Mouse (Mus musculus): Measurements from ENCODE around the gene Cfap73.

Cfap73 gene

DNA sequence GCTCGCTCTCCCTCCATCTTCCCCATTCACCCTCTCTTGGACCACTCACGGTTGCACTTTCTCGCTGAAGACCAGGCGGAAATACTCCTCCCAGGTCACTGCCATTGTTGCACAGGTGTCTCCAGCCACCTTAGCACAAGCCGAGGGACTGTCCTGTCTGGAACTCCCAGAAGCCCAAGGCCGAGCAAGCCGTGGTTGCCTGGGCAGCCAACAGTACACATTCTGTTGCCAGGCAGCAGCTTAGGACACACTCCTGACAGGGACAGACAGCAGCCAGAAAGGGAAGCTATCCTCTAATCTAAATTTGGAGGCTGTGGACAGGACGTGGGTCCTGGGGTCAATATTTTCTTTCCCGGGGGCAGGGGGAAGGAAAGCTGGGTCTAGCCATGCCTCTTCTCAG lies at the start of gene Cfap73:
Cfap73 (minus strand) TSS at position 105 of the 400 bp plus-strand sequence.
- H3K27me3 ChIP-seq (ENCODE audit: insufficient read depth, low read length) = peaks cover 27% of the 10 kb centered on the region
- H3K9me3 ChIP-seq (ENCODE audit: low read length) = peaks cover 13% of the 10 kb centered on the region
- peaks cover 4% of the 10 kb centered on the region for H3K36me3 ChIP-seq (ENCODE audit: insufficient read depth, low read length)
- TF ChIP-seq NANOG (IDR thresholded peaks at IDR 0.05; ENCODE audit: borderline replicate concordance, low read length) (no peak), POU5F1 (IDR thresholded peaks at IDR 0.05; ENCODE audit: borderline replicate concordance, low read length) (no peak), CTCF (conservative IDR thresholded peaks at IDR 0.05; ENCODE audit: low read length) (no peak)
- H3K4me1 ChIP-seq (replicated peaks; ENCODE audit: low read depth, low read length) = peaks cover 30% of the 10 kb centered on the region
- H3K4me3 ChIP-seq (replicated peaks; ENCODE audit: low read length) = no peak within 1 kb of the TSS

DNA sequence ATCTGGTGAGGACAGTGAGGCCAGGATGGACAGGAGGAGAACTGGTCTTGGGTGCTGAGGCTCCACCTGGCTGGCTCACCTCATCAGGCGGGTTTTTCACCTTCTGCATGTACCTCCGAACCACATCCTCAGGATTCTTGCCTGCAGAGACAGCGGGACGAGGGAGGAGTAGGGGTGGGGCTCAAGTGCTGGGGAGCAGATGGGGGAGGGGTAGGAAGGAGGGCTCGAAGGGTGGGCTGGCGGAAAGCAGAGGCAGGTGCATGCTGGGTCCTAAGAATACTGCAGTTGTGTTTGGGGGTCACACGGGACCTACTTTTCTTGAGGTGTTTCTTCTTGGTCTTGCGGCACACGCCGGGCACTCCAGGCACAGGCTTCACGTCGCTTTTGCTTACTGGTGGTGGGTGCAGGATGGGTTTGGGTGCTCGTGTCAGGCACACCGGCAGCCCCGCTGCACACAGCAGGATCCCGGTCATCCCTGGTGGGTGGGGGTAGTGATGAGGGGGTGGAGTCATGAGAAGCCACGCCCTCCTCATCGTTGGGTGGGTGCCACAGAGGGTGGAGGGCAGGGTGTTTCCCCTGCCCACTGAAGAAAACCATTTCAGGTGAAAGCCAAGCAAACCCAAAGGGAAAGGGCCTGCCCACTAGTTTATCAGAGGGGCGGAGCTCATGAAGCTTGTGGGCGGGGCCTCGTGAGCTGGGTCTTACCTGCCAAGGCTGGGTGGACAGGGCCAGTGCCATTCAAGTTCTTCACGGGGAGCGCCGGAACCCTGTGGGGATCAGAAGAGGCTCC lies 49.1 kb upstream of the Cfap73 start:
- no peak for TF ChIP-seq CTCF (conservative IDR thresholded peaks at IDR 0.05; ENCODE audit: low read length)
- no peak for TF ChIP-seq NANOG (IDR thresholded peaks at IDR 0.05; ENCODE audit: borderline replicate concordance, low read length)
- no peak for TF ChIP-seq POU5F1 (IDR thresholded peaks at IDR 0.05; ENCODE audit: borderline replicate concordance, low read length)
- H3K4me3 ChIP-seq (replicated peaks; ENCODE audit: low read length) = peak overlapping the region; percentile 81
- peaks cover 4% of the 10 kb centered on the region for H3K9me3 ChIP-seq (ENCODE audit: low read length)
- H3K27me3 ChIP-seq (ENCODE audit: insufficient read depth, low read length) = 0 out of 2 replicates have a peak, but pooled peaks cover 3% of the 10 kb centered on the region
- H3K36me3 ChIP-seq (ENCODE audit: insufficient read depth, low read length) = peaks cover 14% of the 10 kb centered on the region
- peaks cover 80% of the 10 kb centered on the region for H3K4me1 ChIP-seq (replicated peaks; ENCODE audit: low read depth, low read length)

DNA sequence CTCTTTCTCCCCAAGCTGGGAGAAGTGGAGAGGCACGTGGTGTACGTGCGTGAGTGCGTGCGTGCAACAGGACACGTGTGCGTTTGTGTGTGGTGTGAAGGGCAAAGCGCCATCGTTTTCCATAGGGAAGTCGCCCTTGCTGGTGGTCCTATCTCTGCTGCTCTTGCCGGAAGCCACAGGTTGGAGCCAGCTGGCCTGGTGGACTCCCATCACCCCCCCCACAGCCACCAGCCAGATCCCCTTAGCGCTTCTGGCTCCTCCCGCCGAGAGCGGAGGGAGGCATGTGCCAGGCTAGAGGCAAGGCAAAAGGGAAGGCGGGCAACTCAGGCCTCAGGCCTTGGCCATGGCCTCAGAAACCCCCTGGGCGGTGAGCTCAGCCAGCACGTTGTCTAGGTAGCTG lies 46.9 kb upstream of the Cfap73 start:
- Histone ChIP-seq H3K4me3 (replicated peaks; ENCODE audit: low read length) (peak overlapping the region; percentile 81), H3K27me3 (ENCODE audit: insufficient read depth, low read length) (0 out of 2 replicates have a peak, but pooled peaks cover 3% of the 10 kb centered on the region), H3K4me1 (replicated peaks; ENCODE audit: low read depth, low read length) (peaks cover 77% of the 10 kb centered on the region), H3K36me3 (ENCODE audit: insufficient read depth, low read length) (peaks cover 14% of the 10 kb centered on the region), H3K9me3 (ENCODE audit: low read length) (peaks cover 4% of the 10 kb centered on the region)
- TF ChIP-seq CTCF (conservative IDR thresholded peaks at IDR 0.05; ENCODE audit: low read length) (no peak), POU5F1 (IDR thresholded peaks at IDR 0.05; ENCODE audit: borderline replicate concordance, low read length) (no peak), NANOG (IDR thresholded peaks at IDR 0.05; ENCODE audit: borderline replicate concordance, low read length) (no peak)

DNA sequence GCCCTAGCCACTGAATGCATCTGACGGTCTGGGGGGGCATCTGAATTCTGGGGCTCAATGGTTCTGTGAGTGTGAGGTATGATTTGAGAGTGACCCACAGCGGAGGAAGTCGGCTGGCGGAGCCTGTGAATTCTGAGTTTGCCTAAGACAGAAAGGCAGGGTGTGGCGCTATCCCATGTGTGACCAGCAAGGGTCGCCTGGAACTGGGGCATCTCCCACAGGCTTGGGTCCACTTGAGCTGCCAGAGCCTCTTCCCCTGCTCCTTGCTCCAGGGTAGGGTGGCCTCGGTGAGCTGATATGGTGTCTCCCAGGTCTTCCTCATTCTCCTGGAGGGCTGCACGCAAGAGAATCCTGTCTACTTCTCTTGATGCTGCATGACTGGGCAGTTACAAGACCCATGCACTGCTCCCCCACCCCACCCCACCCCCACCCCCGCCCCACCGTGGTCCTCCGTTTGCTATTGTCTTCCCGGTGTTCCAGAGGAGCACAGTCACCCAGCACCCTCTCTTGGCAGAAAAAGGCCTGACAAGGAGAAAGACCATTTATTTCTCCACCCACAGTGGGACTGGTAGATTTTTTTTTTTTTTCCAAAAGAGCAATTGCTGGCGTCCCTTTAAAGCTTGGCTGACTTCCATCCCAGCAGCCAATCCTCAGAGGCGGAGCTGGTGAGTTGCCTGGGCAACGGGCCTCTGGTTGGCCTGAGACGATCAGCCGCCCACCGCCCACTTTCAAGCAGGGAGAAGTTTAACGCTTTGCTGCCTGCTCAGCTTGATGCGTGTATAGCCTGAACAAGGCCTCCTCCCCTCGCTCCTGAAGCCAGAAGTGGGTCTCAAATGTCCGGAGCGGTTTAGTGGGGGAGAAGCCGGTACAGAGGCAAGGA lies 45.9 kb upstream of the Cfap73 start:
- H3K4me1 ChIP-seq (replicated peaks; ENCODE audit: low read depth, low read length) = peaks cover 83% of the 10 kb centered on the region
- H3K4me3 ChIP-seq (replicated peaks; ENCODE audit: low read length) = peak overlapping the region; percentile 81
- no peaks in the 10 kb centered on the region for H3K9me3 ChIP-seq (ENCODE audit: low read length)
- no peak for TF ChIP-seq POU5F1 (IDR thresholded peaks at IDR 0.05; ENCODE audit: borderline replicate concordance, low read length)
- TF ChIP-seq NANOG (IDR thresholded peaks at IDR 0.05; ENCODE audit: borderline replicate concordance, low read length) = no peak
- TF ChIP-seq CTCF (conservative IDR thresholded peaks at IDR 0.05; ENCODE audit: low read length) = peak; percentile 37; the same call in 1 of the 2 replicates
- peaks cover 14% of the 10 kb centered on the region for H3K36me3 ChIP-seq (ENCODE audit: insufficient read depth, low read length)
- H3K27me3 ChIP-seq (ENCODE audit: insufficient read depth, low read length) = 0 out of 2 replicates have a peak, but pooled peaks cover 3% of the 10 kb centered on the region

DNA sequence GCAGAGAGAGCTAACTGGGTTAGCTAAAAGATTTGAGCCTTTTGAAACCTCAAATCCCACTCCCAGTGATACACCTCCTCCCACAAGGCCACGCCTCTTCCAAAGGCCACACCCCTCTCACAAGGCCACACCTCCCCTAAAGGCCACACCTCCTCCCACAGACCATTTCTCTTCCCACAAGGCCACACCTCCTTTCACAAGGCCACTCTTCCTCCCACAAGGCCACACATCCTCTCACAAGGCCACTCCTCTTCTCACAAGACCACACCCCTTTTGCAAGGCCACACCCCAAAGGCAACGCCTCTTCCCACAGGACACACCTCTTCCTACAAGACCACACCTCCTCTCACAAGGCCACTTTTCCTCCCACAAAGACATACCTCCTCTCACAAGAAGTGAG lies 43.5 kb upstream of the Cfap73 start:
- no peaks in the 10 kb centered on the region for H3K9me3 ChIP-seq (ENCODE audit: low read length)
- H3K36me3 ChIP-seq (ENCODE audit: insufficient read depth, low read length) = peaks cover 14% of the 10 kb centered on the region
- peaks cover 80% of the 10 kb centered on the region for H3K4me1 ChIP-seq (replicated peaks; ENCODE audit: low read depth, low read length)
- H3K27me3 ChIP-seq (ENCODE audit: insufficient read depth, low read length) = 0 out of 2 replicates have a peak, but pooled peaks cover 3% of the 10 kb centered on the region
- TF ChIP-seq CTCF (conservative IDR thresholded peaks at IDR 0.05; ENCODE audit: low read length) (no peak), NANOG (IDR thresholded peaks at IDR 0.05; ENCODE audit: borderline replicate concordance, low read length) (no peak), POU5F1 (IDR thresholded peaks at IDR 0.05; ENCODE audit: borderline replicate concordance, low read length) (no peak)
- H3K4me3 ChIP-seq (replicated peaks; ENCODE audit: low read length) = no peak overlapping the region

DNA sequence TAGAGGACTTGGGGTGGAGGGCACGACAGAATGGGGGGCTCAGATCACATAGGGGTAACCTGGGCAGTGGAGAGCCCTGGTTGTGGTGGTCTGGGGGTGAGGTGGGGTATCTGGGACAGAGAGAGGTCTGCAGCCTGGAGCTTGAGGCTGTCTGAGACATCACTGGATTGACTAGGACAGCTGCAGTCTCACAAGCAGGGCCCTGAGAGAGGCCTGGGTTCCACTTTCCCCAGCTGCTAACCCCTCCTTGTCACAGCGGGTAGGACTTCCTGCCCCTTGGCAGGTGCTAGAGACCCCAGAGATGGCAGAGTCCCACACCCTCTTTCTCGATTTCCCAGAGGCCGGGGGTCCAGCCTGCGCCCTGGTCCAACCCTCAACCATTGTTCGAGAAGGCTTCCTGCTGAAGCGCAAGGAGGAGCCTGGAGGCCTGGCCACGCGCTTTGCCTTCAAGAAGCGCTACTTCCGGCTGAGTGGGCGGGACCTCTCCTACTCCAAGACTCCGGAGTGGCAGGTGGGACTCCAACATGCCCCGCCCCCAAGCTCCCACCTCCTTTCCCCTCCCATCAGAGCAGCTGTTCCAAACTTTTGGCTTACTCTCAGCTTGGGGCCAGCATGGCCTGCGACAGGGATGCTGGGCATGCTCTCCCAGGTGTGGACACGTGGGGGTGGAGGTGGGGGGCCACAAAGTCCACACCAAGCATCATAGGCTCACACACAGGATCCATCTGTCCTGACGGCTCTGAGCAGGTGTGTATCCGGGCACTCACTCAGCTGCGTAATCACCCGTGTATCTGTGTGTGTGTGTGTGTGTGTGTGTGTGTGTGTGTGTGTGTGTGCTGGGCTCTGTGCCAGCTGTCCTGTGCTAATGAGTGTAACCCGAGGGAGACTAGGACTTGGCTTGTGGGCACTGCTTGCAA lies 40.5 kb upstream of the Cfap73 start:
- no peaks in the 10 kb centered on the region for H3K27me3 ChIP-seq (ENCODE audit: insufficient read depth, low read length)
- H3K4me1 ChIP-seq (replicated peaks; ENCODE audit: low read depth, low read length) = peaks cover 58% of the 10 kb centered on the region
- H3K4me3 ChIP-seq (replicated peaks; ENCODE audit: low read length) = peak overlapping the region; percentile 52
- H3K9me3 ChIP-seq (ENCODE audit: low read length) = no peaks in the 10 kb centered on the region
- TF ChIP-seq POU5F1 (IDR thresholded peaks at IDR 0.05; ENCODE audit: borderline replicate concordance, low read length) (no peak), NANOG (IDR thresholded peaks at IDR 0.05; ENCODE audit: borderline replicate concordance, low read length) (no peak), CTCF (conservative IDR thresholded peaks at IDR 0.05; ENCODE audit: low read length) (no peak)
- H3K36me3 ChIP-seq (ENCODE audit: insufficient read depth, low read length) = no peaks in the 10 kb centered on the region

DNA sequence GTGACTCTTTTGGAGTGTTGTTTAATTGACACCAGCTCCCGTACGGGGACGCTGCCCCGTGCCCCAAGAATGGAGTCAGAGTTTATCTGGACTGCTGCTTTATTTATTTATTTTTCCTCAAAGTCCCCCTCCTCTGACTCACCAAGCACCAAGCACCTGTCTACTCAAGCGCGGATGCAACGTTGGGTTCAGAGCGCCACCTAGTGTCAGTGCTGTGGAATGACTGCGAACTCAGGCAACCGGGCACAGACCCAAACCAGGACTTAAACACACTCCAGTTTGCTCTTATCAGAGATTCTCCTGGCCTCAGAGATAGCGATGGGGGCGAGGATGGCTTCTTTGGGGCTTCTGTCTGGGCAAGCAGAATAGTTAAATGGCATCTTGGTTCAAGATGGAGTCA lies 39.6 kb upstream of the Cfap73 start:
- TF ChIP-seq NANOG (IDR thresholded peaks at IDR 0.05; ENCODE audit: borderline replicate concordance, low read length) = no peak
- TF ChIP-seq CTCF (conservative IDR thresholded peaks at IDR 0.05; ENCODE audit: low read length) = peak; percentile 95
- no peak for TF ChIP-seq POU5F1 (IDR thresholded peaks at IDR 0.05; ENCODE audit: borderline replicate concordance, low read length)
- no peaks in the 10 kb centered on the region for H3K9me3 ChIP-seq (ENCODE audit: low read length)
- no peak overlapping the region for H3K4me3 ChIP-seq (replicated peaks; ENCODE audit: low read length)
- no peaks in the 10 kb centered on the region for H3K36me3 ChIP-seq (ENCODE audit: insufficient read depth, low read length)
- H3K27me3 ChIP-seq (ENCODE audit: insufficient read depth, low read length) = no peaks in the 10 kb centered on the region
- peaks cover 56% of the 10 kb centered on the region for H3K4me1 ChIP-seq (replicated peaks; ENCODE audit: low read depth, low read length)

Measured in E14TG2a.4 (cell line).